Mouse (Mus musculus) right cerebral cortex, postnatal 25 days (tissue): Measurements from ENCODE around the gene Gm17387.

Experiments used
- DNase-seq: peaks from one replicate; pipeline ENCODE4 v3.0.0; 2022

The Gm17387 gene

GRCm38 (mm10) chr7:141048226-141049218, 19.6 kb downstream of the Gm17387 start:
- DNase-seq, result peak; percentile 81

- DNase-seq, result no peak
Observed at GRCm38 (mm10) chr7:141049326-141049725, 20.4 kb downstream of the Gm17387 start.

- no peak for DNase-seq
Observed at GRCm38 (mm10) chr7:141051060-141051685, 22.2 kb downstream of the Gm17387 start.

- DNase-seq, result no peak
Observed at GRCm38 (mm10) chr7:141052016-141052415, 23.1 kb downstream of the Gm17387 start.

- no peak for DNase-seq
Observed at GRCm38 (mm10) chr7:141052421-141052820, 23.5 kb downstream of the Gm17387 start.

- DNase-seq, result no peak
Observed at GRCm38 (mm10) chr7:141055785-141056184, 26.9 kb downstream of the Gm17387 start.

- DNase-seq, result no peak
Observed at GRCm38 (mm10) chr7:141056976-141057375, 28.0 kb downstream of the Gm17387 start.

- DNase-seq, result no peak
Observed at GRCm38 (mm10) chr7:141057541-141057940, 28.6 kb downstream of the Gm17387 start.

- DNase-seq, result no peak
Observed at GRCm38 (mm10) chr7:141058601-141059341, 29.8 kb downstream of the Gm17387 start.

GRCm38 (mm10) chr7:141059929-141060328, 31.0 kb downstream of the Gm17387 start:
- DNase-seq, result no peak

- DNase-seq, result peak; percentile 94
Observed at GRCm38 (mm10) chr7:141060426-141061242, 31.7 kb downstream of the Gm17387 start, which contains the start of gene B4galnt4. TSS of gene B4galnt4 (plus strand) at chr7:141061104.

- DNase-seq, result no peak
Observed at GRCm38 (mm10) chr7:141061269-141061692, 32.4 kb downstream of the Gm17387 start.

- DNase-seq, result no peak
Observed at GRCm38 (mm10) chr7:141062525-141062924, 33.6 kb downstream of the Gm17387 start.

GRCm38 (mm10) chr7:141063353-141063752, 34.4 kb downstream of the Gm17387 start:
- DNase-seq, result no peak

GRCm38 (mm10) chr7:141064175-141064574, 35.2 kb downstream of the Gm17387 start:
- DNase-seq, result no peak

- no peak for DNase-seq
Observed at GRCm38 (mm10) chr7:141064576-141064975, 35.6 kb downstream of the Gm17387 start.

GRCm38 (mm10) chr7:141068351-141068750, 39.4 kb downstream of the Gm17387 start:
- DNase-seq, result no peak

- DNase-seq, result peak; percentile 77
Observed at GRCm38 (mm10) chr7:141070058-141070862, 41.3 kb downstream of the Gm17387 start.

- DNase-seq, result no peak
Observed at GRCm38 (mm10) chr7:141072017-141072745, 43.2 kb downstream of the Gm17387 start.

- no peak for DNase-seq
Observed at GRCm38 (mm10) chr7:141073782-141074181, 44.9 kb downstream of the Gm17387 start.

GRCm38 (mm10) chr7:141077841-141078240, 48.9 kb downstream of the Gm17387 start, which contains the start of gene Pkp3:
TSS of gene Pkp3 (plus strand) at chr7:141078218.
- DNase-seq, result no peak
